Mouse (Mus musculus) myocyte (in vitro differentiated cells): ENCODE results near the gene Isoc2b.

ENCODE experiments used
- CEBPB ChIP-seq: IDR thresholded peaks from 2 replicates; pipeline ENCODE4 v1.6.1; 2011; ENCODE audit warnings: mild to moderate bottlenecking, moderate library complexity; ENCODE audit not compliant: poor library complexity, insufficient read depth, severe bottlenecking
- E2F4 ChIP-seq: IDR thresholded peaks from one replicate; pipeline ENCODE4 v1.6.1; 2011; ENCODE audit warnings: mild to moderate bottlenecking, control low read depth, moderate library complexity; ENCODE audit not compliant: insufficient read depth
- MAX ChIP-seq: IDR thresholded peaks from one replicate; pipeline ENCODE4 v1.6.1; 2011; ENCODE audit warnings: low read depth, mild to moderate bottlenecking, control low read depth
- MYOD1 ChIP-seq, 3 experiments: IDR thresholded peaks; one replicate each; pipeline ENCODE4 v1.6.1; 2011; ENCODE audit warnings: control low read depth in 2 of 3, low read depth in 2 of 3, mild to moderate bottlenecking in 2 of 3, moderate library complexity in 1 of 3; ENCODE audit not compliant: insufficient read length in 2 of 3, control insufficient read depth in 1 of 3
- MYOG ChIP-seq, 3 experiments: IDR thresholded peaks; one replicate each; pipeline ENCODE4 v1.6.1; 2011; ENCODE audit warnings: control low read depth in 2 of 3, low read depth in 2 of 3, mild to moderate bottlenecking in 2 of 3; ENCODE audit not compliant: insufficient read length in 2 of 3, control insufficient read depth in 1 of 3, insufficient read depth in 1 of 3
- POLR2A ChIP-seq: IDR thresholded peaks from one replicate; pipeline ENCODE4 v1.6.1; 2011; ENCODE audit warnings: low read depth, mild to moderate bottlenecking, control low read depth, moderate library complexity; ENCODE audit not compliant: insufficient read length
- POLR2AphosphoS2 ChIP-seq: IDR thresholded peaks from one replicate; pipeline ENCODE4 v1.6.1; 2011; ENCODE audit warnings: low read depth, control low read depth; ENCODE audit not compliant: insufficient read length
- SRF ChIP-seq: IDR thresholded peaks from one replicate; pipeline ENCODE4 v1.6.1; 2011; ENCODE audit warnings: low read depth; ENCODE audit not compliant: control insufficient read depth, insufficient read length
- USF1 ChIP-seq: IDR thresholded peaks from one replicate; pipeline ENCODE4 v1.6.1; 2011; ENCODE audit warnings: low read depth, mild to moderate bottlenecking, control low read depth, moderate library complexity

GRCm38 (mm10) chr7:4844245-4844916 is 25.7 kb downstream of the Isoc2b start, which contains the start of gene Shisa7:
- TF ChIP-seq USF1 (no peak), SRF (no peak), MAX (no peak), POLR2A (no peak), MYOG (IDR thresholded peaks at IDR 0.05; ENCODE audit: control insufficient read depth in 1 of 3, insufficient read depth in 1 of 3, insufficient read length in 2 of 3, low read depth in 2 of 3) (no peak), E2F4 (no peak), MYOD1 (IDR thresholded peaks at IDR 0.05; ENCODE audit: control insufficient read depth in 1 of 3, insufficient read length in 2 of 3, low read depth in 2 of 3) (no peak), POLR2AphosphoS2 (no peak), CEBPB (no peak)
